Comparison of ENCODE assay signal across 12 mouse cellular contexts in the genomic region with DNA sequence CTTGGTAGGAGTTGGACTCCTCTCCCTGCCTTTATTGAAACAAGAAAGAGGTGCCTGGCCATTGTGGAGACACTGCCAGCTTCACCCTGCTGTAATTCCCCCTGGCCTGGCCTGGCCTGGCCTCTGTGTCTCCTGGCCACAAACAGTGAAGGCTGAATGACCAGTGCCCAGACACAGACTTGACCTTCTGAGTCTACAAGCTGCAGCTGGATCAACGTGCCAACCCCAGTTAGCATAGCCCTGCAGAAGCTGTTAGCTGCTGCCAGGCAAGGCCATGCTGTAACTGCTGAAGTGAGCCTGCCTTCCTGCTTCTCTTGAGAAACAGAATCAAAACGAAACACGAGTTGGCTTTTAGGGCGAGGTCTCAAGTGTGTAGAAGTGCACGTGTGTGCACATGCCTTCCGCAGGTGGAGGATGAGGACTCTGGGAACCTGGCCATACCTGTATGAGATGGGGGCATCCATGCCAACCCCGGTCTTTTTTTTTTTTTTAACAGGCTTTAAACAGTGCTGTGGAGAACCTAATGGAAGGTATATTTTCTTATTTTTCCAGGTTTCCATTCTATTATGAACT. TPM values are rescaled to one million over a fixed set of nuclear protein-coding genes. Genes with fewer than 3 reads are reported as not detected.
DNase-seq lines count a peak whose midpoint lies in the region; ATAC-seq and TF ChIP-seq lines count a peak whose summit lies in the region.
"Had no signal": no experiment of that assay in that cellular context is flagged by ENCODE, and none has a peak within 500 bp of the region (broad histone marks: within the 10 kb centered on the region; RNA-seq: fewer than 3 reads in every experiment).

No protein-coding gene starts in this region.

- no peaks in the 10 kb centered on the region for H3K27me3 ChIP-seq in forebrain, embryonic 13.5 days
- H3K27me3 ChIP-seq in forebrain, embryonic 12.5 days = no peaks in the 10 kb centered on the region
- H3K27me3 ChIP-seq in midbrain, embryonic 11.5 days (ENCODE audit: control insufficient read depth, insufficient read depth, low read length) = no peaks in the 10 kb centered on the region
- H3K27me3 ChIP-seq in midbrain, embryonic 13.5 days = no peaks in the 10 kb centered on the region

- H3K4me1 ChIP-seq in forebrain, embryonic 13.5 days = 0 out of 2 replicates have a peak, but pooled peaks cover 3% of the 10 kb centered on the region
- H3K4me1 ChIP-seq in forebrain, embryonic 12.5 days = no peaks in the 10 kb centered on the region
- H3K4me1 ChIP-seq in midbrain, embryonic 11.5 days (ENCODE audit: control insufficient read depth, insufficient read depth, low read length) = no peaks in the 10 kb centered on the region
- no peaks in the 10 kb centered on the region for H3K4me1 ChIP-seq in midbrain, embryonic 13.5 days (replicated peaks)
- H3K4me1 ChIP-seq in cortical plate, adult 2 months (ENCODE audit: control insufficient read depth, insufficient read depth, low read length) = peaks cover 9% of the 10 kb centered on the region

- H3K9me3 ChIP-seq in forebrain, embryonic 13.5 days (replicated peaks) = no peaks in the 10 kb centered on the region
- H3K9me3 ChIP-seq in forebrain, embryonic 12.5 days = no peaks in the 10 kb centered on the region
- H3K9me3 ChIP-seq in midbrain, embryonic 11.5 days (ENCODE audit: control insufficient read depth, low read length) = no peaks in the 10 kb centered on the region
- no peaks in the 10 kb centered on the region for H3K9me3 ChIP-seq in midbrain, embryonic 13.5 days

- peak overlapping the region; percentile 68 for H3K27ac ChIP-seq in forebrain, embryonic 13.5 days
- no peak overlapping the region for H3K27ac ChIP-seq in forebrain, embryonic 12.5 days
- no peak overlapping the region for H3K27ac ChIP-seq in midbrain, embryonic 11.5 days (ENCODE audit: low read depth, low read length)
- H3K27ac ChIP-seq in midbrain, embryonic 13.5 days = no peak overlapping the region
- H3K27ac ChIP-seq in cortical plate, adult 2 months (ENCODE audit: insufficient read depth, low read length) = peak overlapping the region; percentile 54

- no peak for ATAC-seq in forebrain, embryonic 13.5 days
- no peak for ATAC-seq in forebrain, embryonic 12.5 days (ENCODE audit: low FRiP score)
- no peak for ATAC-seq in midbrain, embryonic 11.5 days (ENCODE audit: low FRiP score)
- no peak for ATAC-seq in midbrain, embryonic 13.5 days

- TF ChIP-seq CTCF in cortical plate, adult 2 months (IDR thresholded peaks at IDR 0.05; ENCODE audit: extremely low read depth, insufficient read depth, low read length) = no peak

- WGBS in forebrain, embryonic 13.5 days = 92% methylated on average over 7 of the region's 7 CpGs
- 87% methylated on average over 7 of the region's 7 CpGs for WGBS in forebrain, embryonic 12.5 days
- WGBS in midbrain, embryonic 11.5 days = 91% methylated on average over 7 of the region's 7 CpGs
- WGBS in midbrain, embryonic 13.5 days = 90% methylated on average over 7 of the region's 7 CpGs

- no peak overlapping the region for H3K9ac ChIP-seq in forebrain, embryonic 13.5 days
- H3K9ac ChIP-seq in forebrain, embryonic 12.5 days = no peak overlapping the region
- H3K9ac ChIP-seq in midbrain, embryonic 11.5 days (ENCODE audit: low read length) = no peak overlapping the region
- H3K9ac ChIP-seq in midbrain, embryonic 13.5 days (replicated peaks) = no peak overlapping the region

- H3K36me3 ChIP-seq in forebrain, embryonic 13.5 days (ENCODE audit: poor library complexity, severe bottlenecking) = peaks cover 25% of the 10 kb centered on the region
- 0 out of 2 replicates have a peak, but pooled peaks cover 3% of the 10 kb centered on the region for H3K36me3 ChIP-seq in forebrain, embryonic 12.5 days (replicated peaks)
- H3K36me3 ChIP-seq in midbrain, embryonic 11.5 days (ENCODE audit: control insufficient read depth, insufficient read depth, low read length) = peaks cover 3% of the 10 kb centered on the region; the same call in 1 of the 2 replicates
- peaks cover 49% of the 10 kb centered on the region for H3K36me3 ChIP-seq in midbrain, embryonic 13.5 days

- no peak overlapping the region for H3K4me2 ChIP-seq in forebrain, embryonic 13.5 days
- no peak overlapping the region for H3K4me2 ChIP-seq in forebrain, embryonic 12.5 days
- H3K4me2 ChIP-seq in midbrain, embryonic 11.5 days = no peak overlapping the region
- no peak overlapping the region for H3K4me2 ChIP-seq in midbrain, embryonic 13.5 days (replicated peaks)

- DNase-seq in midbrain, embryonic 11.5 days (ENCODE audit: low spot score, missing footprints) = peak; percentile 41
- peak; percentile 35 for DNase-seq in lung, postnatal 36 days
- no peak for DNase-seq in kidney, adult 11 months
- no peak for DNase-seq in cerebellum, adult 8-10 months
- DNase-seq: cerebellum, adult 9-11 months; heart, postnatal 36 days; kidney, postnatal 14 days; retina, postnatal 1 day had no signal

- no peak for TF ChIP-seq POLR2A in cortical plate, adult 2 months (IDR thresholded peaks at IDR 0.05; ENCODE audit: extremely low read depth, insufficient read depth, low read length)

- no peak overlapping the region for H3K4me3 ChIP-seq in forebrain, embryonic 13.5 days
- no peak overlapping the region for H3K4me3 ChIP-seq in forebrain, embryonic 12.5 days (replicated peaks)
- H3K4me3 ChIP-seq in midbrain, embryonic 11.5 days (ENCODE audit: low read depth, low read length) = no peak overlapping the region
- no peak overlapping the region for H3K4me3 ChIP-seq in midbrain, embryonic 13.5 days (replicated peaks)
- no peak overlapping the region for H3K4me3 ChIP-seq in cortical plate, adult 2 months (ENCODE audit: insufficient read depth, low read length)

RNA-seq across cellular contexts. Expression of gene Mrpl35, which starts 54.0 kb away (rescaled TPM):
- 55.7 and 58.1 TPM in 2 replicates for polyA plus RNA-seq in forebrain, embryonic 13.5 days (2015; fragmentation: Nextera tagmentation; extraction: Ambion mirVana)
- 50.7 and 50.9 TPM in 2 replicates for polyA plus RNA-seq in forebrain, embryonic 12.5 days (2016; fragmentation: Nextera tagmentation; extraction: Ambion mirVana)
- polyA plus RNA-seq in midbrain, embryonic 11.5 days (2014; fragmentation: Nextera tagmentation; extraction: Ambion mirVana) = 58.0 and 58.2 TPM in 2 replicates
- polyA plus RNA-seq in midbrain, embryonic 13.5 days (2015; fragmentation: Nextera tagmentation; extraction: Ambion mirVana) = 42.3 and 47.5 TPM in 2 replicates
- 17.3 and 17.9 TPM in 2 replicates for polyA plus RNA-seq in cortical plate, adult 2 months (2012; rRNA removed)

RNA-seq across cellular contexts. Expression of gene Immt, which starts 58.4 kb away (rescaled TPM):
- 166 and 172 TPM in 2 replicates for polyA plus RNA-seq in forebrain, embryonic 13.5 days (2015; fragmentation: Nextera tagmentation; extraction: Ambion mirVana)
- 151 and 156 TPM in 2 replicates for polyA plus RNA-seq in forebrain, embryonic 12.5 days (2016; fragmentation: Nextera tagmentation; extraction: Ambion mirVana)
- polyA plus RNA-seq in midbrain, embryonic 11.5 days (2014; fragmentation: Nextera tagmentation; extraction: Ambion mirVana) = 186 and 205 TPM in 2 replicates
- polyA plus RNA-seq in midbrain, embryonic 13.5 days (2015; fragmentation: Nextera tagmentation; extraction: Ambion mirVana) = 161 and 163 TPM in 2 replicates
- polyA plus RNA-seq in cortical plate, adult 2 months (2012; rRNA removed) = 82.1 and 85.2 TPM in 2 replicates

Comparison
In these comparisons a context has a peak if more than half of its experiments do, and no peak if none do; other contexts are left out.
1. H3K27ac ChIP-seq: peak in forebrain, embryonic 13.5 days (single experiment) and cortical plate, adult 2 months (single experiment); none in forebrain, embryonic 12.5 days (single experiment), midbrain, embryonic 11.5 days (single experiment) and midbrain, embryonic 13.5 days (single experiment).
2. DNase-seq: peak in midbrain, embryonic 11.5 days (single experiment) and lung, postnatal 36 days (single experiment); none in kidney, adult 11 months (single experiment) and cerebellum, adult 8-10 months (single experiment).